Mouse (Mus musculus) CH12.LX (cell line): ENCODE results near the gene Calcb.

Experiments used
- CTCF ChIP-seq, 2 experiments: IDR thresholded peaks in 1 of 2; conservative IDR thresholded peaks in 1 of 2; 2 replicates each; pipeline ENCODE4 v1.5.1; 2011 to 2012; ENCODE audit warnings: low read depth in 2 of 2, low read length in 2 of 2, improper control_type of control experiment in 1 of 2, inconsistent platforms in 1 of 2, mild to moderate bottlenecking in 1 of 2, moderate library complexity in 1 of 2
- E2F4 ChIP-seq: IDR thresholded peaks from 2 replicates; pipeline ENCODE4 v1.6.1; 2011; ENCODE audit warnings: low read depth, low read length, improper control_type of control experiment; ENCODE audit not compliant: insufficient replicate concordance
- EP300 ChIP-seq: IDR thresholded peaks from 2 replicates; pipeline ENCODE4 v1.6.1; 2011; ENCODE audit warnings: low read length, improper control_type of control experiment
- MXI1 ChIP-seq: IDR thresholded peaks from 2 replicates; pipeline ENCODE4 v1.6.1; 2011; ENCODE audit warnings: mild to moderate bottlenecking, low read depth, low read length, improper control_type of control experiment
- TCF12 ChIP-seq: IDR thresholded peaks from 2 replicates; pipeline ENCODE4 v1.6.1; 2014; ENCODE audit warnings: low read depth, mild to moderate bottlenecking, inconsistent platforms, low read length, improper control_type of control experiment
- USF1 ChIP-seq: IDR thresholded peaks from 2 replicates; pipeline ENCODE4 v1.6.1; 2014; ENCODE audit warnings: low read depth, mild to moderate bottlenecking, inconsistent platforms, low read length, improper control_type of control experiment

DNA sequence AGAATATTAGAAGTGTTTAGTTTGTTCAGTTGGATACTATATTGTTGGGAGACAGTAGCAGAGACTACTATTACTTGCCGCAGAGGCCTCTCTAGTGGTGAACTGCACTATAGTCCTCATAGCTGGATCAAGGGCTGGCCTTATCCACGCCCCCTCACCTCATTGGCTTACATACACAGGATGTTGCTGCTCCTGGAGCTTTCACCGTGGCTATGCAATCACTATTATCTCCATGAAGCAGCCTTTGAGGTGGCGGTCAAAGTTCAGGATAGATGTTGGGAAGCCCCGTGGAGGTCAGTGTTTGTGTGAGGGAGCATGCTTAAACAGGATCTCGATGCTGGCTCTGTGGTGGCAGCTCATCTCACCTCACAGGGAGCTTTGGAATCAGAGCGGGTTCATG lies 53.4 kb downstream of the Calcb start:
- no peak for TF ChIP-seq E2F4
- TF ChIP-seq CTCF (conservative IDR thresholded peaks at IDR 0.05 in 1 of 2, IDR thresholded peaks at IDR 0.05 in 1 of 2; ENCODE audit: low read depth in 2 of 2, low read length in 2 of 2) = no peak
- TF ChIP-seq USF1 = no peak
- TF ChIP-seq EP300 = no peak
- TF ChIP-seq TCF12 = no peak
- no peak for TF ChIP-seq MXI1
